Mouse (Mus musculus): Measurements from ENCODE around the gene Ctnnd2. TPM values are rescaled to one million over a fixed set of nuclear protein-coding genes. Genes with fewer than 3 reads are reported as not detected.

Gene Ctnnd2
- polyA plus RNA-seq, 1 experiment: 6.3 TPM

DNA sequence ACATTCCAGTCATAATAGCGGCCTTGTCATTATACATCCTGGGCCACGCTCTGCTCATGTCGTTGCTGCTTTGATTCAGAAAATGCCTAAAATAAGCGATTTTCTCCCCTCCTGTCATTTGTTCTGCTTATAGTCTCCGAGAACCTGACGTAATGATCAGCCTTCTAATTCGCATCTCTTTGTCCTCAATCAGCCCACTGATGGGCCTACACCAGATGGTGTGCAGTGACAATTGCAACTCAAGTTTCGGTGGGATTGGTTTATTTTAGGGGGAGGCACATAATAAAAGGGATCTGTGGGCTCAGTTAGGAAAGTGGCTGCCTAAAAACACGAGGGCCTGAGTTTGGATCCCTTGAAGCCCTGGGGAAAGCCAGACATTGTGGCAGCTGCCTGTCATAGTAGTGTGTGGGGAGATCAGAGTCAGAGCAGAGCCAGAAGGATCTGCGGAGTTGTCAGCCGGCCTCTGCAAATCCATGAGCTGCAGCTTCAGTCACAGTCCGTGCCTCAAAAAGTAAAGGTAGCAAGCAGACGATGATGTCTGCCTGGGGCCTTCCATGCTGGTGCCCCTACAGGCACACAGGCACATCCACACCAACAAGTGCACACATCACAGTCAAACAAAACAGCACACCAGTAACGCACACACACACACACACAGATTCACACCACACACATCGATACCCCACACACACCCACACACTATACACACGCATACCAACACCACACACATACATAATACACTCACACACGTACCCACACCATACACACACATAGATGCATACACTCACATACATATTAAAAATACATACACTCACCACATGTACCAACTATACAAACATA is 655.3 kb downstream of the Ctnnd2 start:
- DNase-seq: no peak
- WGBS: 84% methylated on average over 17 of the region's 17 CpGs
- H3K4me1 ChIP-seq (ENCODE audit: control insufficient read depth, insufficient read depth, low read length): no peaks in the 10 kb centered on the region
- no peak for TF ChIP-seq POLR2A (IDR thresholded peaks at IDR 0.05; ENCODE audit: borderline replicate concordance, extremely low read depth, low read depth, low read length)
- no peak for TF ChIP-seq CTCF (IDR thresholded peaks at IDR 0.05; ENCODE audit: insufficient read depth, low read length)
- no peak overlapping the region for H3K4me3 ChIP-seq (replicated peaks; ENCODE audit: extremely low read depth, low read depth, low read length)

DNA sequence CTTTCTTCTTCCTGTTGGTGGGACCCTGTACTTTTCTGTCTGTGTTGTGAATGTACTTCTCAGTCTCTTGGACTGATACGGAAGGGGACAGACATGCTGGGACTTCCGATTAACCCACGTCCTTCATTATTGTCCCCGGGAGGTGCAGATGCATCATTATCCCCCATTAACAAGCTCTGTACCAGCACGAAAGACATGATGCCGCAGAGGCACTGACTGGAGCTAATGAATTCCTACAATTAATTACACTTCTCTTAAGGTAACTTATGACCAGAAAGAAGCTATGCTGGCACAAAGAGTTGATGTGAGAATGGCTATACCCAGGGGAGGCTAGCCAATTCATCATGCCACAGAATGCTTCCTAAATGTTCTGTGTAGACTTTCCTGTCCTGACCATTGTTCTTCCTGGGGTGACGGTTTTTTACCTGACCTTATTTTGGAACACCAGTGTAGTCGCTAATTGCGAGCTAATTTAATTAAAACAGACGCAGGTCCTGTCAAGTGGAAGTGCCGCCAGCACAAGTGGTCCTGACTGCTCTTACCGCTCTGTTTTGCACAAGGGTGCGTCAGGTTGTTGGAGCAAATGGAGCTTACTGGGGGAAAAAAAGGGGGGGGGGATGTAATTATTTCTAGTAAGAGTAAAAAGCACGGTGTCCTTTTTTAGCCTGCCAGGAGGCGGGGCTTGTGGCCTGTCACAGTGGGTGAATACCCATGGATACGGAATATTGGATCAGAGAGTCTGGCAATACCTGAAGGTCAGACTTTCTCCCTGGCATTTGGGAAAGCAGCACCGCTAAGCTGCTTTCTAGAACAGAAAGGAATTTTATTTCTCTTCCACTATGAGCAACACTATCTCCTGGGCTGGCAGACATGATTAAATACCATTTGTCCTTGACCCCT is 685.1 kb downstream of the Ctnnd2 start:
- WGBS: 83% methylated on average over 17 of the region's 17 CpGs
- no peak for DNase-seq
- Histone ChIP-seq H3K4me3 (replicated peaks; ENCODE audit: extremely low read depth, low read depth, low read length) (no peak overlapping the region), H3K4me1 (ENCODE audit: control insufficient read depth, insufficient read depth, low read length) (no peaks in the 10 kb centered on the region)
- TF ChIP-seq CTCF (IDR thresholded peaks at IDR 0.05; ENCODE audit: insufficient read depth, low read length) (no peak), POLR2A (IDR thresholded peaks at IDR 0.05; ENCODE audit: borderline replicate concordance, extremely low read depth, low read depth, low read length) (no peak)

DNA sequence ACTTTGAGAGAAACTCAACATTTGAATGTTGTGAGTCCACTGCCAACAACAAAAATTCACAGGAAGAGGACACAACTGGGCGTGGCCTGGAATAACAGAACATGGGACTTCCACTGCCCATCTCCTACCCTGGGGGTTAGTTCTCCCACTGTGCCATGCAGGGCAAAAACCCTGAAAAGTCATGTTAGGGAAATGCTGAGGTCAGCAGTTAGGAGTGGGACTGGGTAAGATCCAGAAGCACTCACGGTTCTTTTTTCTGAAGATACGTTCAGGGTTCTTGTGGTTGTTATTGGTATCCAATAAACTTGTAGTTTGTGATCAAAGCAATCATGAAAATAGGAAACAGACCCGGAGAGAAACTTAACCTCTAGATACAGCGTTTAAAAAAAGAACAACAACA is 695.0 kb downstream of the Ctnnd2 start:
- no peak for DNase-seq
- H3K4me1 ChIP-seq (ENCODE audit: control insufficient read depth, insufficient read depth, low read length): no peaks in the 10 kb centered on the region
- no peak overlapping the region for H3K4me3 ChIP-seq (replicated peaks; ENCODE audit: extremely low read depth, low read depth, low read length)
- TF ChIP-seq CTCF (IDR thresholded peaks at IDR 0.05; ENCODE audit: insufficient read depth, low read length) (no peak), POLR2A (IDR thresholded peaks at IDR 0.05; ENCODE audit: borderline replicate concordance, extremely low read depth, low read depth, low read length) (no peak)
- WGBS: 85% methylated on average over 5 of the region's 5 CpGs

DNA sequence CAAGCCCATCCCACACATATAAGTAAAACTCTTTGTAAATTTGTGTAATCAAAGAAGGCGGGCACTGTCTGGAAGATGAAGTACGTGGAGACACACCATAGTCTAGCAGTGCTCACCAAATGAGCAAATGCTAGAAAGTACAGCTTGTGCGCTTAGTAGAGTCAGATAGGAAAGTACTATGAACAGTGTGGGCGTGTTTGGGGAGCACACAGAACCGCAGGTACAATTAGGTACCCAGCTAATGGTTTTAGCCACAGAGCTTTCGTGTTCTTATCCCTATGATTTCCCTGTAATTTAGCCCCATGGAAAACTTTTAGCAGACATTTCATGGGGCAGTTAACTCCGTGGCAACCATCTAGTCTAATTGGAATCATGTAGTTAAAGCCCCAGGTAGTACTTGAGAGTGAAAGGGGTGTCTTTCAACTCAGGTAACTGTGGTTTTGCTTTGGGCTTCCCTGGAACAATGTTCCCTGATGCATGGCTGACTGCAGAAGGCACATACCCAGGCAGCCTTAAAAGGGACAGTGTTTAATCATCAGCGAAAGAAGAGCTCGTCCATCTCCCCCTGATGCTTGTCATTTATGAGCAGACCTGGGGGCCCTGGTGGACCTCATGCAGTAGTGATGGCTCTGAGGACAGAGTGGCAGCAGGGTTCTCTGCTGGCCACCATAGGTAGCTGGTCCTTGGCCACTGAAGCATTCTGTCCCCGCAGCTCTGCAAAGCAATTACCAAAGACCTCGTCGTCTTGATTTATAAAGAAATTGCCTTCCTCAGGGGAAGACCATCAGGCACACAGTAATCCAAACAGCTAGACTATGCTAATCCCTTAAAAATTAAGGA is 697.5 kb downstream of the Ctnnd2 start:
- TF ChIP-seq POLR2A (IDR thresholded peaks at IDR 0.05; ENCODE audit: borderline replicate concordance, extremely low read depth, low read depth, low read length): no peak
- no peak for TF ChIP-seq CTCF (IDR thresholded peaks at IDR 0.05; ENCODE audit: insufficient read depth, low read length)
- DNase-seq: no peak

DNA sequence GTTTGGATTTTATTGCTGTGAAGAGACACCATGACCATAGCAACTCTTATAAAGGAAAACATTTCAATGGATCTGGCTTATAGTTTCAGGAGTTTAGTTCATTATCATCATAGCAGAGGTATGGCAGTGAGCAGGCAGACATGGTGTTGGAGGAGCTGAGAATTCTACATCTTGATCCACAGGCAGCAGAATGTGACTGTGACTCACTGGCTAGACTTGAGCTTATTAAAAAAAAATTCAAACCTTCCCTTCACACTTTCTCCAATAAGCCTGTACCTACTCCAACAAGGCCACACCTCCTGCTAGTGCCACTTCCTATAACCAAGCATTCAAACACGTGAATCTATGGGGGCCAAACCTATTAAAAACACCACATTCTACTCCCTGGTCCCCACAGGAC is 703.1 kb downstream of the Ctnnd2 start:
- no peak for DNase-seq
- TF ChIP-seq CTCF (IDR thresholded peaks at IDR 0.05; ENCODE audit: insufficient read depth, low read length) (no peak), POLR2A (IDR thresholded peaks at IDR 0.05; ENCODE audit: borderline replicate concordance, extremely low read depth, low read depth, low read length) (no peak)
- no peak overlapping the region for H3K4me3 ChIP-seq (replicated peaks; ENCODE audit: extremely low read depth, low read depth, low read length)
- no peaks in the 10 kb centered on the region for H3K4me1 ChIP-seq (ENCODE audit: control insufficient read depth, insufficient read depth, low read length)
- WGBS: 47% methylated on average over 1 of the region's 1 CpGs

More for the DNA sequence above, 697.5 kb downstream of the Ctnnd2 start:
- WGBS: 82% methylated on average over 12 of the region's 12 CpGs
- Histone ChIP-seq H3K4me3 (replicated peaks; ENCODE audit: extremely low read depth, low read depth, low read length) (no peak overlapping the region), H3K4me1 (ENCODE audit: control insufficient read depth, insufficient read depth, low read length) (no peaks in the 10 kb centered on the region)

DNA sequence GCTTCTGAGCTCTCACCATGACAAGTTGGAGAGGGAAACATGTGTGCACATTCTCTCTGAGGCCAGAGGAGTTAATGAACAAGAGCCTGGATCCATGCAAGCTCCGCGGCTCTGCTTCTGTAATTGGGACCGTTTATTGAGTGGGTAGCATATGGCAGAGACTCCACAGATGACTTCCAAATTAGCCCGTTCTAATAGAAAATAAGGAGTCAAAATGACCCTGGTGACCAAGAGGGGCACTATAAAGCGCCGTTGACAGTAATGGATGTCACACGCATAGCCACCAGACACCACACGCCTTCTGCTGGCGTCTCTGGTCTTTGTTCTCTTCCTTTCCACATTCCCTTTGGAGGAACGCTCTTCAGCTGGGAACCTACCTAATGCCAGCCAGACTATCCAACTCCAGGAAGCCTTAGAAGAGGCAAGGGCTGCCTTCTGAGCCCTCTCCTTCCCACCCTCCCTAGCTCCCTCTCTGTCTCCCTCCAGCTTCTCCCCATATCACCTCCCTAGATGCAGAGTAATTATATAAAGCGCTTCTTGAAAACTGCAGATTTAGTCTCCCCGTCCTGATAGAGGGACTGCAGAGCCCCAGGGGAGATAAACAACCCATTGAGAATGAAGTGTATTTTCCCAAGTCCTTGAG is 712.4 kb downstream of the Ctnnd2 start:
- no peak overlapping the region for H3K4me3 ChIP-seq (replicated peaks; ENCODE audit: extremely low read depth, low read depth, low read length)
- no peak for TF ChIP-seq CTCF (IDR thresholded peaks at IDR 0.05; ENCODE audit: insufficient read depth, low read length)
- no peak for TF ChIP-seq POLR2A (IDR thresholded peaks at IDR 0.05; ENCODE audit: borderline replicate concordance, extremely low read depth, low read depth, low read length)
- no peaks in the 10 kb centered on the region for H3K4me1 ChIP-seq (ENCODE audit: control insufficient read depth, insufficient read depth, low read length)
- no peak for DNase-seq
- 82% methylated on average over 12 of the region's 12 CpGs for WGBS

DNA sequence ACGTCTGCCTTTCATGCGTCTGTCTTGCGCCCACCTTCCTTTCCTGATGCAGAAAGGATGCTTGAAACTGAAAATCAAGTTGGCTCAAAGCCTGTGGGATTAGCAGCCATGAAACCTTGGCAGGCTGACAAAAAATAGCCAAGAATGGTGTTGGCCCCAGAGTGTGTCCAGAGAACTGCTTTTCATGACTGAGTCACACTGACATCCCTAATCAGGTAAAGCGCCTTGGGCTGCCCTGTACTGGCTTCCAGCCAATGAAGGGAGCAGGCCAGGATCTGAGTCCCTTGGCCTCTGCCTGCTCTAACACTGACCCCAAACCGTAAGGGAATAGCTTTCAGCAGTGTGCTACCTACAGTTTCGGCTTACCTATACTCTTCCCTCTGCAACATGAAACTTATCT is 713.0 kb downstream of the Ctnnd2 start:
- DNase-seq: no peak
- 59% methylated on average over 6 of the region's 6 CpGs for WGBS
- TF ChIP-seq CTCF (IDR thresholded peaks at IDR 0.05; ENCODE audit: insufficient read depth, low read length) (no peak), POLR2A (IDR thresholded peaks at IDR 0.05; ENCODE audit: borderline replicate concordance, extremely low read depth, low read depth, low read length) (no peak)
- Histone ChIP-seq H3K4me3 (replicated peaks; ENCODE audit: extremely low read depth, low read depth, low read length) (no peak overlapping the region), H3K4me1 (ENCODE audit: control insufficient read depth, insufficient read depth, low read length) (no peaks in the 10 kb centered on the region)

DNA sequence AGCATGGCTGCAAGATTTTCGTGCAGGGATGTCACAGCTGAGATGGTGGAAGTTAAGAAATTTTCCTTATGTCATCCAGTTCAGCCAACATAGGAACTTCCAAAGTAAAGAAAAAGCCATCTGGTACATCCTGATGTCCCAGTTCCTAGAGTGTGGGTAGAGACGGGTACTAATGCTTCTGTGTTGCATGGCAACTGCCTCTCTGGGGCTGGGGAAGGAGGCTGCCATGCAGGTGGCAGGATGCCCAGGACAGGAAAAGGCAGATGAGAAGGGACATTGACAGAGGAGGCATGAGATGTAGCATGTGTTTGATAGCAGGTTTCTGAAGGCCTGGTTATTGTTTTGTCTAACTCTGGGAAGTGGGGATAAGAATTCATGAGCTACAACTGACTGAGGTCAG is 715.2 kb downstream of the Ctnnd2 start:
- H3K4me1 ChIP-seq (ENCODE audit: control insufficient read depth, insufficient read depth, low read length): no peaks in the 10 kb centered on the region
- WGBS: 74% methylated on average over 2 of the region's 2 CpGs
- TF ChIP-seq POLR2A (IDR thresholded peaks at IDR 0.05; ENCODE audit: borderline replicate concordance, extremely low read depth, low read depth, low read length) (no peak), CTCF (IDR thresholded peaks at IDR 0.05; ENCODE audit: insufficient read depth, low read length) (no peak)
- H3K4me3 ChIP-seq (replicated peaks; ENCODE audit: extremely low read depth, low read depth, low read length): no peak overlapping the region
- no peak for DNase-seq

All from lung, adult 2 months (tissue).